Mouse (Mus musculus): ENCODE data around the gene Uxs1. TPM values are rescaled to one million over a fixed set of nuclear protein-coding genes. Genes with fewer than 3 reads are reported as not detected.

Uxs1 gene
- polyA plus RNA-seq, 1 experiment: 37.3 TPM

- Histone ChIP-seq H3K27me3 (ENCODE audit: control insufficient read depth, insufficient read depth, low read length) (no peaks in the 10 kb centered on the region), H3K27ac (ENCODE audit: insufficient read depth, low read length) (no peak overlapping the region), H3K4me1 (ENCODE audit: control insufficient read depth, insufficient read depth, low read length) (0 out of 2 replicates have a peak, but pooled peaks cover under 1% of the 10 kb centered on the region), H3K4me3 (replicated peaks; ENCODE audit: insufficient read depth, low read depth, low read length) (no peak overlapping the region)
- no peak for TF ChIP-seq POLR2A (IDR thresholded peaks at IDR 0.05; ENCODE audit: borderline replicate concordance, insufficient read depth, low read length)
- TF ChIP-seq CTCF (IDR thresholded peaks at IDR 0.05; ENCODE audit: borderline replicate concordance, insufficient read depth, low read depth, low read length): no peak
- DNase-seq: no peak
These were observed 67.5 kb downstream of the Uxs1 start for GRCm38 (mm10) chr1:43760085-43760484.

GRCm38 (mm10) chr1:43754448-43755312 is 72.9 kb downstream of the Uxs1 start:
- peaks cover 7% of the 10 kb centered on the region; the same call in 1 of the 2 replicates for H3K4me1 ChIP-seq (ENCODE audit: control insufficient read depth, insufficient read depth, low read length)
- H3K27ac ChIP-seq (ENCODE audit: insufficient read depth, low read length): no peak overlapping the region
- H3K4me3 ChIP-seq (replicated peaks; ENCODE audit: insufficient read depth, low read depth, low read length): no peak overlapping the region
- H3K27me3 ChIP-seq (ENCODE audit: control insufficient read depth, insufficient read depth, low read length): no peaks in the 10 kb centered on the region
- no peak for TF ChIP-seq POLR2A (IDR thresholded peaks at IDR 0.05; ENCODE audit: borderline replicate concordance, insufficient read depth, low read length)
- TF ChIP-seq CTCF (IDR thresholded peaks at IDR 0.05; ENCODE audit: borderline replicate concordance, insufficient read depth, low read depth, low read length): no peak
- peak; percentile 27 to 52 for DNase-seq
- 36% methylated on average over 8 of the region's 8 CpGs for WGBS

GRCm38 (mm10) chr1:43738519-43738894 is 89.1 kb downstream of the Uxs1 start:
- Histone ChIP-seq H3K27me3 (ENCODE audit: control insufficient read depth, insufficient read depth, low read length) (no peaks in the 10 kb centered on the region), H3K4me3 (replicated peaks; ENCODE audit: insufficient read depth, low read depth, low read length) (no peak overlapping the region), H3K27ac (ENCODE audit: insufficient read depth, low read length) (no peak overlapping the region), H3K4me1 (ENCODE audit: control insufficient read depth, insufficient read depth, low read length) (no peaks in the 10 kb centered on the region)
- 62% methylated on average over 10 of the region's 10 CpGs for WGBS
- no peak for TF ChIP-seq CTCF (IDR thresholded peaks at IDR 0.05; ENCODE audit: borderline replicate concordance, insufficient read depth, low read depth, low read length)
- TF ChIP-seq POLR2A (IDR thresholded peaks at IDR 0.05; ENCODE audit: borderline replicate concordance, insufficient read depth, low read length): no peak
- DNase-seq: no peak

- Histone ChIP-seq H3K4me1 (ENCODE audit: control insufficient read depth, insufficient read depth, low read length) (no peaks in the 10 kb centered on the region), H3K4me3 (replicated peaks; ENCODE audit: insufficient read depth, low read depth, low read length) (no peak overlapping the region), H3K27me3 (ENCODE audit: control insufficient read depth, insufficient read depth, low read length) (no peaks in the 10 kb centered on the region), H3K27ac (ENCODE audit: insufficient read depth, low read length) (no peak overlapping the region)
- no peak for TF ChIP-seq CTCF (IDR thresholded peaks at IDR 0.05; ENCODE audit: borderline replicate concordance, insufficient read depth, low read depth, low read length)
- TF ChIP-seq POLR2A (IDR thresholded peaks at IDR 0.05; ENCODE audit: borderline replicate concordance, insufficient read depth, low read length): no peak
- WGBS: 77% methylated on average over 7 of the region's 7 CpGs
- DNase-seq: peak; percentile 8 to 24
These were observed 89.6 kb downstream of the Uxs1 start for GRCm38 (mm10) chr1:43737812-43738518.

- no peak for TF ChIP-seq CTCF (IDR thresholded peaks at IDR 0.05; ENCODE audit: borderline replicate concordance, insufficient read depth, low read depth, low read length)
- TF ChIP-seq POLR2A (IDR thresholded peaks at IDR 0.05; ENCODE audit: borderline replicate concordance, insufficient read depth, low read length): no peak
- WGBS: 60% methylated on average over 1 of the region's 1 CpGs
- no peak for DNase-seq
- Histone ChIP-seq H3K4me1 (ENCODE audit: control insufficient read depth, insufficient read depth, low read length) (no peaks in the 10 kb centered on the region), H3K4me3 (replicated peaks; ENCODE audit: insufficient read depth, low read depth, low read length) (no peak overlapping the region), H3K27me3 (ENCODE audit: control insufficient read depth, insufficient read depth, low read length) (no peaks in the 10 kb centered on the region), H3K27ac (ENCODE audit: insufficient read depth, low read length) (no peak overlapping the region)
These were observed 94.9 kb downstream of the Uxs1 start for GRCm38 (mm10) chr1:43732657-43733056.

GRCm38 (mm10) chr1:43732100-43732499 is 95.5 kb downstream of the Uxs1 start:
- H3K4me1 ChIP-seq (ENCODE audit: control insufficient read depth, insufficient read depth, low read length): no peaks in the 10 kb centered on the region
- no peak for TF ChIP-seq POLR2A (IDR thresholded peaks at IDR 0.05; ENCODE audit: borderline replicate concordance, insufficient read depth, low read length)
- TF ChIP-seq CTCF (IDR thresholded peaks at IDR 0.05; ENCODE audit: borderline replicate concordance, insufficient read depth, low read depth, low read length): peak; percentile 3; the same call in 1 of the 2 replicates
- 90% methylated on average over 4 of the region's 4 CpGs for WGBS
- DNase-seq: no peak
- no peak overlapping the region for H3K27ac ChIP-seq (ENCODE audit: insufficient read depth, low read length)
- no peaks in the 10 kb centered on the region for H3K27me3 ChIP-seq (ENCODE audit: control insufficient read depth, insufficient read depth, low read length)
- no peak overlapping the region for H3K4me3 ChIP-seq (replicated peaks; ENCODE audit: insufficient read depth, low read depth, low read length)

GRCm38 (mm10) chr1:43730491-43730924 is 97.1 kb downstream of the Uxs1 start, which contains the start of gene 1500015O10Rik:
1500015O10Rik (plus strand) TSS chr1:43730602.
- Histone ChIP-seq H3K4me1 (ENCODE audit: control insufficient read depth, insufficient read depth, low read length) (no peaks in the 10 kb centered on the region), H3K27ac (ENCODE audit: insufficient read depth, low read length) (no peak within 1 kb of the TSS), H3K27me3 (ENCODE audit: control insufficient read depth, insufficient read depth, low read length) (no peaks in the 10 kb centered on the region), H3K4me3 (replicated peaks; ENCODE audit: insufficient read depth, low read depth, low read length) (no peak within 1 kb of the TSS)
- TF ChIP-seq POLR2A (IDR thresholded peaks at IDR 0.05; ENCODE audit: borderline replicate concordance, insufficient read depth, low read length) (no peak), CTCF (IDR thresholded peaks at IDR 0.05; ENCODE audit: borderline replicate concordance, insufficient read depth, low read depth, low read length) (no peak)
- WGBS: 7% methylated on average over 16 of the region's 16 CpGs
- DNase-seq: peak; percentile 52 to 59
